Mouse (Mus musculus): ENCODE measurements around the gene Tmem144. TPM values are rescaled to one million over a fixed set of nuclear protein-coding genes. Genes with fewer than 3 reads are reported as not detected.

The Tmem144 gene
- total RNA-seq, 2 experiments from 2014 or later: 3.3 to 10.1 TPM

GRCm38 (mm10) chr3:79866089-79866488 is 13.5 kb upstream of the Tmem144 start:
- DNase-seq (ENCODE audit: low spot score in 2 of 2): no peak

- DNase-seq (ENCODE audit: low spot score in 2 of 2): no peak
These were observed 12.3 kb upstream of the Tmem144 start for GRCm38 (mm10) chr3:79864824-79865223.

- no peak for DNase-seq (ENCODE audit: low spot score in 2 of 2)
These were observed 5.6 kb upstream of the Tmem144 start for GRCm38 (mm10) chr3:79858221-79858620.

GRCm38 (mm10) chr3:79857780-79858179 is 5.2 kb upstream of the Tmem144 start:
- no peak for DNase-seq (ENCODE audit: low spot score in 2 of 2)

- DNase-seq (ENCODE audit: low spot score in 2 of 2): no peak
These were observed 465 bp downstream of the Tmem144 start for GRCm38 (mm10) chr3:79852108-79852507.

GRCm38 (mm10) chr3:79850656-79851055 is 1.9 kb downstream of the Tmem144 start:
- DNase-seq (ENCODE audit: low spot score in 2 of 2): no peak

GRCm38 (mm10) chr3:79849621-79850020 is 3.0 kb downstream of the Tmem144 start:
- DNase-seq (ENCODE audit: low spot score in 2 of 2): no peak

GRCm38 (mm10) chr3:79848841-79849240 is 3.7 kb downstream of the Tmem144 start:
- no peak for DNase-seq (ENCODE audit: low spot score in 2 of 2)

GRCm38 (mm10) chr3:79846633-79847032 is 5.9 kb downstream of the Tmem144 start:
- DNase-seq (ENCODE audit: low spot score in 2 of 2): no peak

GRCm38 (mm10) chr3:79843999-79844398 is 8.6 kb downstream of the Tmem144 start:
- DNase-seq (ENCODE audit: low spot score in 2 of 2): no peak

- peak; percentile 54 to 70 for DNase-seq (ENCODE audit: low spot score in 2 of 2)
These were observed 10.0 kb downstream of the Tmem144 start for GRCm38 (mm10) chr3:79842616-79843016.

GRCm38 (mm10) chr3:79842165-79842564 is 10.4 kb downstream of the Tmem144 start:
- DNase-seq (ENCODE audit: low spot score in 2 of 2): no peak

GRCm38 (mm10) chr3:79841475-79841874 is 11.1 kb downstream of the Tmem144 start:
- DNase-seq (ENCODE audit: low spot score in 2 of 2): no peak

- no peak for DNase-seq (ENCODE audit: low spot score in 2 of 2)
These were observed 13.8 kb downstream of the Tmem144 start for GRCm38 (mm10) chr3:79838751-79839150.

GRCm38 (mm10) chr3:79829289-79829688 is 23.3 kb downstream of the Tmem144 start:
- no peak for DNase-seq (ENCODE audit: low spot score in 2 of 2)

GRCm38 (mm10) chr3:79825067-79825780 is 27.3 kb downstream of the Tmem144 start:
- no peak for DNase-seq (ENCODE audit: low spot score in 2 of 2)

- no peak for DNase-seq (ENCODE audit: low spot score in 2 of 2)
These were observed 29.4 kb downstream of the Tmem144 start for GRCm38 (mm10) chr3:79823176-79823575.

GRCm38 (mm10) chr3:79821131-79821530 is 31.4 kb downstream of the Tmem144 start:
- no peak for DNase-seq (ENCODE audit: low spot score in 2 of 2)

GRCm38 (mm10) chr3:79818202-79818995 is 34.2 kb downstream of the Tmem144 start:
- DNase-seq (ENCODE audit: low spot score in 2 of 2): no peak

- DNase-seq (ENCODE audit: low spot score in 2 of 2): no peak
These were observed 36.3 kb downstream of the Tmem144 start for GRCm38 (mm10) chr3:79816229-79816628.

- DNase-seq (ENCODE audit: low spot score in 2 of 2): peak; percentile 70 to 72
These were observed 38.6 kb downstream of the Tmem144 start for GRCm38 (mm10) chr3:79813814-79814490.

- no peak for DNase-seq (ENCODE audit: low spot score in 2 of 2)
These were observed 40.5 kb downstream of the Tmem144 start for GRCm38 (mm10) chr3:79812042-79812441.

All from adrenal gland, adult 18-20 months (tissue).